Mouse (Mus musculus) testis, adult 2 months (tissue): ENCODE data around the gene Nav2. TPM values are rescaled to one million over a fixed set of nuclear protein-coding genes. Genes with fewer than 3 reads are reported as not detected.
A peak's percentile ranks its signal among the peaks of the same experiment; 100 is the strongest.

ENCODE experiments used
- H3K27ac ChIP-seq: fragments of 200-500 bp; 2 replicates; pipeline ENCODE4 v1.5.1; 2012; ENCODE audit warnings: low read depth, low read length; ENCODE audit not compliant: control insufficient read depth, insufficient read depth
- H3K27me3 ChIP-seq: fragments of 200-500 bp; 2 replicates; pipeline ENCODE4 v1.6.1; 2012; ENCODE audit warnings: mild to moderate bottlenecking, low read length, moderate library complexity; ENCODE audit not compliant: control insufficient read depth, insufficient read depth
- H3K36me3 ChIP-seq: fragments of 200-500 bp; 2 replicates; pipeline ENCODE4 v1.6.1; 2012; ENCODE audit warnings: mild to moderate bottlenecking, low read length; ENCODE audit not compliant: control insufficient read depth, insufficient read depth
- H3K4me1 ChIP-seq: fragments of 200-500 bp; 2 replicates; pipeline ENCODE4 v1.6.1; 2012; ENCODE audit warnings: low read length; ENCODE audit not compliant: control insufficient read depth, insufficient read depth
- H3K4me3 ChIP-seq: fragments of 200-500 bp; 2 replicates; pipeline ENCODE4 v1.5.1; 2012; ENCODE audit warnings: low read depth, mild to moderate bottlenecking, low read length, moderate library complexity, mixed read lengths; ENCODE audit not compliant: control insufficient read depth
- CTCF ChIP-seq: fragments of 200-500 bp; IDR thresholded peaks from 2 replicates; pipeline ENCODE4 v1.5.1; 2012; ENCODE audit warnings: low read depth, mild to moderate bottlenecking, inconsistent platforms, low read length, moderate library complexity; ENCODE audit not compliant: control insufficient read depth, insufficient read depth, insufficient replicate concordance
- POLR2A ChIP-seq: fragments of 200-500 bp; IDR thresholded peaks from 2 replicates; pipeline ENCODE4 v1.6.1; 2012; ENCODE audit warnings: low read depth, mild to moderate bottlenecking, inconsistent platforms, low read length, moderate library complexity; ENCODE audit not compliant: control insufficient read depth
- polyA plus RNA-seq: library from polyadenylated mRNA; depleted of rRNA; stranded (reverse); fragments of >200 nt; gene quantifications from 2 replicates; pipeline ENCODE4 v1.2.3, GENCODE M21; 2012

Gene Nav2
- polyA plus RNA-seq, 1 experiment = 20.8 TPM

- no peak overlapping the region for H3K4me3 ChIP-seq
Observed at GRCm38 (mm10) chr7:49272445-49273439, 364.2 kb downstream of the Nav2 start.

GRCm38 (mm10) chr7:49273907-49274656 lies 365.6 kb downstream of the Nav2 start:
- H3K27me3 ChIP-seq = no peaks in the 10 kb centered on the region
- no peak overlapping the region for H3K27ac ChIP-seq
- no peak for TF ChIP-seq CTCF
- no peak for TF ChIP-seq POLR2A
- H3K4me1 ChIP-seq = no peaks in the 10 kb centered on the region
- no peaks in the 10 kb centered on the region for H3K36me3 ChIP-seq
- no peak overlapping the region for H3K4me3 ChIP-seq

More at GRCm38 (mm10) chr7:49272445-49273439, 364.2 kb downstream of the Nav2 start:
- TF ChIP-seq CTCF = peak; percentile 84; the same call in 1 of the 2 replicates
- TF ChIP-seq POLR2A = no peak
- Histone ChIP-seq H3K27ac (no peak overlapping the region), H3K27me3 (no peaks in the 10 kb centered on the region), H3K4me1 (no peaks in the 10 kb centered on the region), H3K36me3 (no peaks in the 10 kb centered on the region)

GRCm38 (mm10) chr7:49274676-49275075 lies 366.2 kb downstream of the Nav2 start:
- H3K4me3 ChIP-seq = no peak overlapping the region
- TF ChIP-seq POLR2A (no peak), CTCF (no peak)
- no peak overlapping the region for H3K27ac ChIP-seq
- H3K27me3 ChIP-seq = no peaks in the 10 kb centered on the region
- H3K4me1 ChIP-seq = no peaks in the 10 kb centered on the region
- H3K36me3 ChIP-seq = no peaks in the 10 kb centered on the region

GRCm38 (mm10) chr7:49276163-49276562 lies 367.6 kb downstream of the Nav2 start:
- Histone ChIP-seq H3K36me3 (no peaks in the 10 kb centered on the region), H3K27ac (no peak overlapping the region), H3K4me1 (no peaks in the 10 kb centered on the region), H3K4me3 (no peak overlapping the region), H3K27me3 (no peaks in the 10 kb centered on the region)
- TF ChIP-seq POLR2A (no peak), CTCF (no peak)

GRCm38 (mm10) chr7:49277685-49278084 lies 369.2 kb downstream of the Nav2 start:
- Histone ChIP-seq H3K36me3 (no peaks in the 10 kb centered on the region), H3K27me3 (no peaks in the 10 kb centered on the region), H3K27ac (no peak overlapping the region), H3K4me1 (no peaks in the 10 kb centered on the region), H3K4me3 (no peak overlapping the region)
- no peak for TF ChIP-seq POLR2A
- no peak for TF ChIP-seq CTCF

GRCm38 (mm10) chr7:49278531-49278930 lies 370.0 kb downstream of the Nav2 start:
- TF ChIP-seq POLR2A (no peak), CTCF (no peak)
- Histone ChIP-seq H3K4me3 (no peak overlapping the region), H3K36me3 (no peaks in the 10 kb centered on the region), H3K27me3 (no peaks in the 10 kb centered on the region), H3K27ac (no peak overlapping the region), H3K4me1 (no peaks in the 10 kb centered on the region)

- TF ChIP-seq CTCF (no peak), POLR2A (no peak)
- Histone ChIP-seq H3K4me3 (no peak overlapping the region), H3K4me1 (no peaks in the 10 kb centered on the region), H3K27me3 (no peaks in the 10 kb centered on the region), H3K27ac (no peak overlapping the region), H3K36me3 (no peaks in the 10 kb centered on the region)
Observed at GRCm38 (mm10) chr7:49280427-49280826, 371.9 kb downstream of the Nav2 start.
